Mouse (Mus musculus) intestine, embryonic 16.5 days (tissue): ENCODE measurements at regions not wholly inside any gene's neighbourhood (a gene's known extent, or its start where the extent isn't known, plus 50 kb on each side); places are given as distances from the start of the nearest gene placed in this dataset.

Source experiments
- ATAC-seq: fragments of 200-750 bp; cut with Nextera tagmentation; 2 replicates; pipeline ENCODE4 v1.8.0; 2017; ENCODE audit warnings: moderate TSS enrichment, moderate library complexity
- H3K27ac ChIP-seq: fragments of 300-500 bp; sonication (generic); 2 replicates; pipeline ENCODE4 v1.5.1; 2014; ENCODE audit warnings: mild to moderate bottlenecking, low read length
- H3K27me3 ChIP-seq: fragments of 300-500 bp; sonication (generic); replicated peaks from 2 replicates; pipeline ENCODE4 v1.6.1; 2014; ENCODE audit warnings: low read length, control low read depth, mixed read lengths; ENCODE audit not compliant: control insufficient read depth, insufficient read depth
- H3K36me3 ChIP-seq: fragments of 300-500 bp; sonication (generic); 2 replicates; pipeline ENCODE4 v1.6.1; 2014; ENCODE audit warnings: low read length, control low read depth; ENCODE audit not compliant: control insufficient read depth, insufficient read depth
- H3K4me1 ChIP-seq: fragments of 300-500 bp; sonication (generic); 2 replicates; pipeline ENCODE4 v1.6.1; 2014; ENCODE audit warnings: low read length, control low read depth, mixed read lengths; ENCODE audit not compliant: control insufficient read depth, insufficient read depth
- H3K4me2 ChIP-seq: fragments of 300-500 bp; sonication (generic); 2 replicates; pipeline ENCODE4 v1.6.1; 2014; ENCODE audit warnings: low read depth, low read length, control low read depth
- H3K4me3 ChIP-seq: fragments of 300-500 bp; sonication (generic); 2 replicates; pipeline ENCODE4 v1.5.1; 2014; ENCODE audit warnings: mild to moderate bottlenecking, low read length
- H3K9ac ChIP-seq: fragments of 300-500 bp; sonication (generic); 2 replicates; pipeline ENCODE4 v1.6.1; 2014; ENCODE audit warnings: low read depth, low read length
- H3K9me3 ChIP-seq: fragments of 300-500 bp; sonication (generic); 2 replicates; pipeline ENCODE4 v1.6.1; 2016; ENCODE audit warnings: low read length, control low read depth; ENCODE audit not compliant: control insufficient read depth
- WGBS: fragments of 180-500 bp; shearing (Covaris S2); extraction: QIAGEN DNeasy Blood & Tissue Kit; methylation state at CpG from one replicate; pipeline ENCODE4 v1.1.7; 2014; 5-methylcytosine and 5-hydroxymethylcytosine counted together

DNA sequence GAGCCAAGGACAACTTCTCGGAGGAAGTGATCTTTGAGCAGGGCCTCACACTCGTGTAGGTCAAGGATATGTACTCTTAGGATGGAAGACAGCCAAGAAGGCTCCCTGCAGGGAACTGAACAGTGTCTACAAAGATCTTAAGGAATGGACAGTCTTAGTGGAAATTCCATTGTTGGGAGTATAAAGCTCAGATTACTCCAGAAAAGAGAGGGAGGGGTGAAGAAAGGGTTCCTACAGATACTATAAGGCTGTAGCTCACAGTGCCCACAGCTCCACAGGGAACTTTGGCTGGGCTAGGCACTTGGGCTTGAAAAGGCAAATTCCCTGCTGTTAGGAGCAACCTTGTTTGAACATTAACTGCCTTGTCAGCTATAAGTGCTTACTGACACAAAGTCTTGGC is 85.6 kb upstream of the Slc1a4 start:
- WGBS: 86% methylated on average over 2 of the region's 2 CpGs
- H3K4me3 ChIP-seq: no peak overlapping the region
- peaks cover 23% of the 10 kb centered on the region for H3K9me3 ChIP-seq
- no peaks in the 10 kb centered on the region for H3K4me1 ChIP-seq
- H3K9ac ChIP-seq: no peak overlapping the region
- no peak overlapping the region for H3K4me2 ChIP-seq
- H3K27ac ChIP-seq: no peak overlapping the region
- H3K27me3 ChIP-seq: no peaks in the 10 kb centered on the region
- no peaks in the 10 kb centered on the region for H3K36me3 ChIP-seq
- ATAC-seq: no peak

DNA sequence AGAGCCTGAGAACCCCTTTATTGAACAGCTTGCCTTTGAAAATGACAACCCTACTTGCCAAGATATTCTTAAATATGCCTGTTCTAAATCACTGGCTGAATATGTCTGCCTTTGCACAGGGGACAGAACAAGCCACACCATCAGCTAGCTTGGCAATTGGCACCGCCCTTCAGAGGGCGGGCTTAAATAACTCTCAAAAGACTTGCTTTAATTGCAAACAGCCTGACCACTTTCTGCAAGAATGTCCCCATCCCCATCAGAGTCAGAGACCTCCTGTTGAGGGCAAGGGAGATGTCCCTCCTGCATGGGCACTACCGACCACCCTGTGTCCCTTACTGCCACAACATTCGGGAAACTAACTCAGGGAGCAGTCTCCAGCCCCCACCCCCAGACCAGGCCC is 88.4 kb upstream of the Slc1a4 start:
- Histone ChIP-seq H3K4me1 (no peaks in the 10 kb centered on the region), H3K4me3 (no peak overlapping the region)
- ATAC-seq: no peak

DNA sequence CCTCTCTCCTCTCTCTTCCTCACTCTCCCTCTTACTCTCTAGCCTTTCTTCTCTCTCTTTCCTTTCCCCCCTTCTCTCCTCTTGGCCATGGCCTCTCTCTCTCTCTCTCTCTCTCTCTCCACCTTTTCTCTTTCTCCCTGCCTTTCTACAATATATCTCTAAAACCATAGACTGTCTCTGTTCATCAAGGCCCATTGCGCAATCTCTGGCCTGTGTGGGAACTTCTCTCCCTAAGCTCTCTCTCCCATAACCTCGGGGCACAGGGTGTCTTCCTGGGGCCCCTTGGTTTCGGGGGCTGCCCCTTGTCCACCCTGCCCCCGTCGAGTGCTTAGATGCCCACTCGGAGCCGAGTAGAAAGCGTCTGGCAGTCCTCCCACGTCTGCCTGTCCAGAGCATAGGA is 103.5 kb upstream of the Slc1a4 start:
- no peak overlapping the region for H3K4me2 ChIP-seq
- no peaks in the 10 kb centered on the region for H3K9me3 ChIP-seq
- H3K27ac ChIP-seq: no peak overlapping the region
- no peak overlapping the region for H3K9ac ChIP-seq
- H3K36me3 ChIP-seq: no peaks in the 10 kb centered on the region
- H3K4me3 ChIP-seq: no peak overlapping the region
- 64% methylated on average over 9 of the region's 9 CpGs for WGBS
- no peaks in the 10 kb centered on the region for H3K4me1 ChIP-seq
- no peaks in the 10 kb centered on the region for H3K27me3 ChIP-seq
- ATAC-seq: no peak

More for the DNA sequence above, 88.4 kb upstream of the Slc1a4 start:
- H3K27me3 ChIP-seq: no peaks in the 10 kb centered on the region
- WGBS: 90% methylated on average over 4 of the region's 4 CpGs
- no peak overlapping the region for H3K4me2 ChIP-seq
- no peaks in the 10 kb centered on the region for H3K36me3 ChIP-seq
- peaks cover 15% of the 10 kb centered on the region for H3K9me3 ChIP-seq
- H3K9ac ChIP-seq: no peak overlapping the region
- H3K27ac ChIP-seq: no peak overlapping the region

DNA sequence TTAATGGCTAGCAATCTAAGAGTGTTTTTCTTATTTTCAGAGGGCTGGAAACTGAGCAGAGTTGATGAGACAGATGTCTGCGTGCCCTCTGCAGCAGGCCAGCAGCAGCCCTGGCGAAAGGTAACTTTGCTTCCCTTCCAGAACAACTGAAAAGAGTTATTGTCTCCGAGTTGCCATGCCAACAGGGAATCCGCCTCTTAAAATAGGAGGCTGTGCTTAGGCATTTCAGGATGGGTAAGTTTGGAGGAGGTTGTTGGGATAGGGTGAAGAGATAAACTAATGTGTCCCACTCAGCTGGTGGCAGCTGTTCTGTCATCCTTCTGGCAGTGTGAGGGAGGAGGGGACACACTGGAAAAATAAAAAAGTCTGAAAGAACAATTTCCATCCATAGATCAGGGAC is 100.6 kb upstream of the Sertad2 start:
- Histone ChIP-seq H3K4me3 (no peak overlapping the region), H3K4me2 (no peak overlapping the region), H3K9me3 (no peaks in the 10 kb centered on the region), H3K27ac (no peak overlapping the region), H3K4me1 (peaks cover 5% of the 10 kb centered on the region; the same call in 1 of the 2 replicates), H3K27me3 (no peaks in the 10 kb centered on the region), H3K36me3 (no peaks in the 10 kb centered on the region), H3K9ac (no peak overlapping the region)
- WGBS: 40% methylated on average over 4 of the region's 4 CpGs
- ATAC-seq: no peak

DNA sequence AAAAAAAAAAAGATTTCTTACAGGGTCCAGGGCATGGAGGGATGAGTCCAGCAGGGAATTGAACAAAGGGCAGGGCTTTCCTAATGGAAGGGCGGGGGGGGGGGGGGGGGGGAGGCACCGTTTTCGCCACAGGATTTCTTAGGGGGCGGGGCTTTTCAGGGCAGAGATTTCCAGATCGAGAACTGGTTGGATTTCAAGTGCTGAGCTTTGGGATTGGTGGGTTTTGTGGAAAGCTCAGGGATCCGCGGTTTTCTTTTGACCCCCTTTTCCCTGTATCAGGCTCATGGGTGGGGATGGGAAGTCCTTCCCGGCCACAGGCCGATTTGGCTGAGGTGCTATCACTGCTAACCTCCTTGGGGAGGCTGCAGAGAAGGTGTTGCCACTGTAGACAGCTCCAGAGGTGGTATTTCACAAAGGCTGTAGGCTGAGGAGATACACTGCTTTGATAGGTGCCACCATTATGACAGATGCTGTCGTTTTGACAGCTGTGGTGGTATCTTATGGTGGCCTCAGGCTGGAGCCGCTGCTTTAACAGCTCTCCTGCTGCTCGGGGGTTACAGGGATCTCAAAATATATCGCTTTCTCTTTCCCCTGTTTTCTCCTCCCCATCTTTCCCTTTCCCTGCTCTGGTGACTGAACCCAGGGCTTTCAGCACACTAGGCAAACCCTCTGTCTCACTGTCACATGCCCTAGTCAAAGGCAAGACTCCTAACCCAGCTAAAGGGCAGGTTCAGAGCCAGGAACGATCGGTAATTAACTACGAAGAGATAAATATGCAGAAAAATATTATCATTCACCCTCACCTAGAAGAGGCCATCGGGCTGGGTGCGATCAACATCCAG is 97.8 kb upstream of the Sertad2 start:
- H3K27me3 ChIP-seq: no peaks in the 10 kb centered on the region
- H3K27ac ChIP-seq: no peak overlapping the region
- H3K4me2 ChIP-seq: peak overlapping the region; percentile 57
- H3K9me3 ChIP-seq: no peaks in the 10 kb centered on the region
- WGBS: 11% methylated on average over 18 of the region's 18 CpGs
- ATAC-seq: peak; percentile 38
- H3K4me1 ChIP-seq: peaks cover 5% of the 10 kb centered on the region; the same call in 1 of the 2 replicates
- H3K4me3 ChIP-seq: peak overlapping the region; percentile 33
- no peaks in the 10 kb centered on the region for H3K36me3 ChIP-seq
- peak overlapping the region; percentile 45; the same call in 1 of the 2 replicates for H3K9ac ChIP-seq

DNA sequence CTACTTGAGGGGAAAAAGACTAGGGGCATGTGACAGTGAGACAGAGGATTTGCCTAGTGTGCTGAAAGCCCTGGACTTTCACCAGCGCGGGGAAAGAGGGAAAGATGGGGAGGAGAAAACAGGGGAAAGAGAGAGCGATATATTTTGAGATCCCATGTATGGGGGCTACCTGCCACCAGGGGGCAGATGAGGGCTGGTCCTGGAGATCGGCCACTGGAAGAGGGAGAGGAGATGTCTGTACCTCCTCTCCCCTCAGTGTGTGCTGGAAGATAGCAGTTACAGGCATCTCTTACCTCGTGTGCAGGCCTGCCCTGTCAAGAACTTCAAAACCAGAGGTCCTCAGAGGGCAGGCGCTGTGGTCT is 97.2 kb upstream of the Sertad2 start:
- no peaks in the 10 kb centered on the region for H3K36me3 ChIP-seq
- H3K27me3 ChIP-seq: no peaks in the 10 kb centered on the region
- H3K27ac ChIP-seq: no peak overlapping the region
- WGBS: under 1% methylated on average over 6 of the region's 6 CpGs
- peak overlapping the region; percentile 33 for H3K4me3 ChIP-seq
- peak overlapping the region; percentile 57 for H3K4me2 ChIP-seq
- peaks cover 5% of the 10 kb centered on the region; the same call in 1 of the 2 replicates for H3K4me1 ChIP-seq
- peak; percentile 83 for ATAC-seq
- H3K9ac ChIP-seq: peak overlapping the region; percentile 45; the same call in 1 of the 2 replicates
- no peaks in the 10 kb centered on the region for H3K9me3 ChIP-seq

DNA sequence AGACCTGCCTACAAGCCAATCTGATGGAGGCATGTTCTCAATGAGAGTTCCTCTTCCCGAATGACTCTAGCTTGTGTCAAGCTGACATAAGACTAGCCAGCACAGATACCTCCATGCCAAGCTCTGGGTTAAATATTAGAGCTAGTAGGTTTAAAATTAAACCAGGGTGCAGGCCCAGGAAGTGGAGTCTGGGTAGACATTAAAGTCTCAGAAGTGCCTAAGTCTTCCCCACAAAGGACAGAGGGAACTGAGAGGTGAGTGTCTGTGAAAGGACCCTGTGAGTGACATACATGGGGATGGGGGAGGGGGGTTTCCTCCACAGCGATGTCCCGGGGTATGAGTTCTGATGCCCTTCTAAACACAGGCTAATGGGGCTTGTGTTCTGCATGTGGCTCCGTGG is 90.2 kb upstream of the Sertad2 start:
- no peak for ATAC-seq
- Histone ChIP-seq H3K9ac (no peak overlapping the region), H3K4me1 (peaks cover 11% of the 10 kb centered on the region), H3K36me3 (no peaks in the 10 kb centered on the region), H3K4me3 (no peak overlapping the region), H3K9me3 (no peaks in the 10 kb centered on the region), H3K4me2 (no peak overlapping the region), H3K27me3 (no peaks in the 10 kb centered on the region), H3K27ac (no peak overlapping the region)
- 70% methylated on average over 4 of the region's 4 CpGs for WGBS

DNA sequence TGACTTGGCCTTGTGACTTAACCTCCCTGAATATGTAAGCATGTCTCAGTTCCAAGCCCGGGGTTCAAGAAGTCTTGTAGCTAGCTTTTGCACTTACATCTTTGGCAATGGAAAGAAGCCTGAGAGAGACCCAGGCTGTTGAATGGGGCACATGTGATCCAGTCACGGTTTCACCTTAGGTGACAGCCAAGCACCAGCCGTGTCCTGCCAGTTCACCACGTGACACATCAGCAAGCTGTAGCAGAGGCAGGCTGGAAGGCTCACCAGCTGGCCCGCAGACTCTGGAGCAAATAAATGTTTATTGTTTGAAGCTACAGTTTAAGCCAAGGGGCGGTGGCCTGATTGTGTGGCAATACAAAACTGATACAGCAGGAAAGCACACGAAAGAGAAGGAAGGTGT is 89.3 kb upstream of the Sertad2 start:
- H3K36me3 ChIP-seq: no peaks in the 10 kb centered on the region
- H3K9ac ChIP-seq: no peak overlapping the region
- H3K9me3 ChIP-seq: no peaks in the 10 kb centered on the region
- H3K4me1 ChIP-seq: peaks cover 11% of the 10 kb centered on the region
- ATAC-seq: no peak
- no peak overlapping the region for H3K4me2 ChIP-seq
- 72% methylated on average over 7 of the region's 7 CpGs for WGBS
- H3K27ac ChIP-seq: no peak overlapping the region
- H3K27me3 ChIP-seq: no peaks in the 10 kb centered on the region
- H3K4me3 ChIP-seq: no peak overlapping the region

DNA sequence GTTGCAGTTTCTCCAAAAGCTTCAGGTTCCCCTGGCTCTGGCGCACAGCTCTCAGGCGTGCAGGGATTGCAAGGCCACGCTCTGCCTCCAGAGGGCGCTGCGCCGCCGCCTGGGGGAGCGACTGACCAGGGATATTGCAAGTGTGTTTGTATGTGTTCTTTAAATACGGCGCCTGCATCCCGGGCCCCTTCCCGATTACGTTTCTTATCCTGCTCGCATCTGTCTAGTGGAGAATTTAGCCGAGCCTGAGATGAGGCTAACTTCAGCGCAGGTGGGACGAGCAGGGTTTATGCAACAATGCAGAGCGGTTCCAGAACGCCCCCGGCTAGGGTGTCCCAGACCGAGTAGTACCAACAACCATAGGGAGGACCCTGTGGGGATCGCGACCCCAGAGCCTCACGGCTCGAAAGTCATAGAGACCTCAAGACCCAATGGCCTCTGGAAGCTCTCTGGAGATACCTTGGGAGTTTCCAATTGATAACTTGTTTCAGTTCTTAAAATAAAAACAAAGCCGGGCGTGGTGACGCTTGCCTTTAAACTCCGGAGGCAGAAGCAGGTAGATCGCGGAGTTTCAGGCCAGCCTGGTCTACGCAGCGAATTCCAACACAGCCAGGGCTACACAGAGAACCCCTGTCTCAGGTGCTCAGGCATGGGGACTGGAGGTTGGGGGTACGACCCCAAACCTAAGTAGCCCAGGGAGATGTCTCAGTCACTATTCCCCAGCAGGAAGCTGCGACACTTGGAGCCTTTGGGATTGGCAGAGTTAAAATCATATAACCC is 87.8 kb upstream of the Sertad2 start:
- H3K9ac ChIP-seq: peak overlapping the region; percentile 71
- under 1% methylated on average over 35 of the region's 35 CpGs for WGBS
- H3K4me2 ChIP-seq: peak overlapping the region; percentile 95
- H3K36me3 ChIP-seq: no peaks in the 10 kb centered on the region
- peak overlapping the region; percentile 62 for H3K4me3 ChIP-seq
- peak; percentile 87 for ATAC-seq
- H3K27ac ChIP-seq: no peak overlapping the region
- H3K4me1 ChIP-seq: peaks cover 17% of the 10 kb centered on the region
- no peaks in the 10 kb centered on the region for H3K9me3 ChIP-seq
- H3K27me3 ChIP-seq: no peaks in the 10 kb centered on the region
